Mouse (Mus musculus): ENCODE results near the gene Nrip3.

- no peak for TF ChIP-seq GATA1 (IDR thresholded peaks at IDR 0.05; ENCODE audit: low read length)
- TF ChIP-seq TAL1 (IDR thresholded peaks at IDR 0.05; ENCODE audit: low read length): no peak
Measured at GRCm38 (mm10) chr7:109826911-109827310, 45.1 kb upstream of the Nrip3 start.

Data from erythroblast, embryonic 14.5 days (primary cell).